Mouse (Mus musculus) monocyte, adult 2 months (primary cell): Measurements from ENCODE around the gene Itpr1.
A peak's percentile ranks its signal among the peaks of the same experiment; 100 is the strongest.

Source experiments
- DNase-seq, 2 experiments: peaks; one replicate each; pipeline ENCODE4 v3.0.0; 2022; ENCODE audit warnings: low spot score in 2 of 2, low read depth in 1 of 2

Gene Itpr1

GRCm38 (mm10) chr6:108506161-108506560, 293.3 kb downstream of the Itpr1 start:
- no peak for DNase-seq

- no peak for DNase-seq
Measured at GRCm38 (mm10) chr6:108507337-108507736, 294.4 kb downstream of the Itpr1 start.

- no peak for DNase-seq
Measured at GRCm38 (mm10) chr6:108509320-108509719, 296.4 kb downstream of the Itpr1 start.

GRCm38 (mm10) chr6:108510101-108510500, 297.2 kb downstream of the Itpr1 start:
- no peak for DNase-seq

GRCm38 (mm10) chr6:108512097-108512496, 299.2 kb downstream of the Itpr1 start:
- DNase-seq: no peak

- DNase-seq: no peak
Measured at GRCm38 (mm10) chr6:108512994-108513393, 300.1 kb downstream of the Itpr1 start.

GRCm38 (mm10) chr6:108516248-108516647, 303.4 kb downstream of the Itpr1 start:
- DNase-seq: no peak

- DNase-seq: peak in 1 of 2 experiments; percentile 25
Measured at GRCm38 (mm10) chr6:108517241-108517981, 304.5 kb downstream of the Itpr1 start.

- DNase-seq: no peak
Measured at GRCm38 (mm10) chr6:108517986-108518385, 305.1 kb downstream of the Itpr1 start.

- no peak for DNase-seq
Measured at GRCm38 (mm10) chr6:108518552-108518951, 305.7 kb downstream of the Itpr1 start.

- DNase-seq: no peak
Measured at GRCm38 (mm10) chr6:108519327-108519726, 306.4 kb downstream of the Itpr1 start.

- DNase-seq: no peak
Measured at GRCm38 (mm10) chr6:108523956-108524616, 311.2 kb downstream of the Itpr1 start.

GRCm38 (mm10) chr6:108524617-108525010, 311.7 kb downstream of the Itpr1 start:
- no peak for DNase-seq

GRCm38 (mm10) chr6:108527560-108527959, 314.7 kb downstream of the Itpr1 start:
- no peak for DNase-seq

GRCm38 (mm10) chr6:108527993-108528392, 315.1 kb downstream of the Itpr1 start:
- no peak for DNase-seq

- no peak for DNase-seq
Measured at GRCm38 (mm10) chr6:108529150-108529549, 316.3 kb downstream of the Itpr1 start.

- no peak for DNase-seq
Measured at GRCm38 (mm10) chr6:108530781-108531323, 318.0 kb downstream of the Itpr1 start.

- DNase-seq: peak; percentile 36 to 61
Measured at GRCm38 (mm10) chr6:108531324-108532311, 318.7 kb downstream of the Itpr1 start.

- DNase-seq: no peak
Measured at GRCm38 (mm10) chr6:108532486-108533179, 319.7 kb downstream of the Itpr1 start.

- DNase-seq: no peak
Measured at GRCm38 (mm10) chr6:108534139-108534538, 321.2 kb downstream of the Itpr1 start.
